9 mouse cellular contexts compared by ENCODE assay signal in the genomic region with DNA sequence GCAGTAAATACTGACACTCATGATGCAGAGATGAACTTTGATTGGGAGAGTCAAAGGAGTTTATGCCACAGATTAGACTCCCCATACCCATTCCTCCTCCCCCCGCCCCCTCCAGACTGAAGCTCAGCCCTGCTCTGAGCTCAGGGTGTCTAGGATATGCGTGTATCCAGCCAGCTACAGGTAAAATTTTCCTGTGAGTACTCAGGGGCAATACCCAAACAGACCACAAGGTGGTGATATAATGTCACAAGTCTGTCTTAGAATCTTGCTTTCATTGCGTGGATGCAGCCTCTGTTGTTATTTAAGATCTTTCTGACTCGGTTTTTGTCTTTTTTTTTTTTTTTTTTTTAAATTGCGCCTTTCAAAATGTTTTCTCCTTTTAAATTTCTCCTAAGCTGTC. TPM values are rescaled to one million over a fixed set of nuclear protein-coding genes. Genes with fewer than 3 reads are reported as not detected.
A peak's percentile ranks its signal among the peaks of the same experiment; 100 is the strongest.
DNase-seq lines count a peak whose midpoint lies in the region; ATAC-seq and TF ChIP-seq lines count a peak whose summit lies in the region.
"Had no signal": no experiment of that assay in that cellular context is flagged by ENCODE, and none has a peak within 500 bp of the region (broad histone marks: within the 10 kb centered on the region; RNA-seq: fewer than 3 reads in every experiment).

No protein-coding gene starts in this region.

- no peak for DNase-seq in gastrocnemius, adult 2 months
- DNase-seq in gastrocnemius, postnatal 25 days, result no peak
- DNase-seq in embryo, embryonic 9.5 days (ENCODE audit: extremely low spot score), result peak; percentile 72
- peak; percentile 34 to 81 for DNase-seq in layer of hippocampus, postnatal 14 days (ENCODE audit: low spot score in 2 of 2)
- DNase-seq in right cerebral cortex, postnatal 36 days (ENCODE audit: low spot score in 2 of 2), result peak; percentile 28 to 35

- no peak overlapping the region for H3K4me3 ChIP-seq in gastrocnemius, adult 2 months
- H3K4me3 ChIP-seq: limb, embryonic 12.5 days had no signal

- H3K27ac ChIP-seq in gastrocnemius, adult 2 months, result no peak overlapping the region
- H3K27ac ChIP-seq: limb, embryonic 12.5 days had no signal

- ATAC-seq in activated CD4-positive, CD25-positive, alpha-beta regulatory T cell, adult 4 months, result peak; percentile 72
- ATAC-seq in hematopoietic stem cell, adult 5-6 weeks (replicated peaks in 1 of 2; ENCODE audit: insufficient read depth in 1 of 2, low FRiP score in 2 of 2, low TSS enrichment in 1 of 2, low read depth in 1 of 2, poor library complexity in 2 of 2, severe bottlenecking in 2 of 2), result peak; percentile 56; a peak in 2 of 4 replicates
- peak; percentile 81 for ATAC-seq in megakaryocyte-erythroid progenitor cell, adult 5-6 weeks (replicated peaks; ENCODE audit: low FRiP score, low TSS enrichment, poor library complexity, severe bottlenecking)

- intact Hi-C loops in gastrocnemius, adult 2 months (cut with DNase I), result no loop called here

- peak; percentile 77 for TF ChIP-seq CTCF in gastrocnemius, adult 2 months (IDR thresholded peaks at IDR 0.05)

RNA-seq across cellular contexts. Expression of a gene that starts 52.3 kb away (rescaled TPM):
- total RNA-seq in gastrocnemius, adult 2 months (2021), result 10 to 100 TPM; 15.1 to 21.7 TPM
- 10 to 100 TPM; 15.6 to 16.5 TPM for total RNA-seq in gastrocnemius, postnatal 25 days (2021)
- 10 to 100 TPM; 25.9 to 33.6 TPM for polyA plus RNA-seq in activated CD4-positive, CD25-positive, alpha-beta regulatory T cell, adult 4 months (2017; shearing (Covaris generic))
- total RNA-seq in hematopoietic stem cell, adult 5-6 weeks (2017), result 110 and 119 TPM in 2 replicates
- 100 to 1,000 TPM; 149 to 156 TPM for total RNA-seq in layer of hippocampus, postnatal 14 days (2021)
- 65.0 and 74.2 TPM in 2 replicates for total RNA-seq in megakaryocyte-erythroid progenitor cell, adult 5-6 weeks (2014; fragmentation: Nextera tagmentation)
- 86.4 and 108 TPM in 2 replicates for total RNA-seq in megakaryocyte-erythroid progenitor cell, adult 5-6 weeks (2017)

Comparison
In these comparisons a context has a peak if more than half of its experiments do, and no peak if none do; other contexts are left out.
1. DNase-seq: peak in embryo, embryonic 9.5 days (single experiment), layer of hippocampus, postnatal 14 days (2 of 2) and right cerebral cortex, postnatal 36 days (2 of 2); none in gastrocnemius, adult 2 months (single experiment) and gastrocnemius, postnatal 25 days (single experiment).
2. Peak in every context shown above with its lines, with median percentiles within 50 percentile points of each other: ATAC-seq.